Mouse (Mus musculus) spleen, postnatal 14 days (tissue): ENCODE measurements around the gene Mdm4.
"Not testable (repeated sequence)": the region's sequence is repeated elsewhere in the genome, so short reads cannot be mapped to it uniquely, and the experiment has no call there.

ENCODE experiments used
- DNase-seq, 2 experiments: peaks; one replicate each; pipeline ENCODE4 v3.0.0; 2021 to 2022; ENCODE audit warnings: low spot score in 2 of 2

The Mdm4 gene

GRCm38 (mm10) chr1:133053034-133053433 is 22.7 kb upstream of the Mdm4 start:
- peak in 1 of 2 experiments; percentile 44 for DNase-seq

- no peak for DNase-seq
Measured at GRCm38 (mm10) chr1:133051829-133052228, 21.5 kb upstream of the Mdm4 start.

- no peak for DNase-seq
Measured at GRCm38 (mm10) chr1:133050001-133050431, 19.7 kb upstream of the Mdm4 start.

- DNase-seq = no peak
Measured at GRCm38 (mm10) chr1:133048690-133049089, 18.3 kb upstream of the Mdm4 start.

- no peak for DNase-seq
Measured at GRCm38 (mm10) chr1:133047575-133047974, 17.2 kb upstream of the Mdm4 start.

GRCm38 (mm10) chr1:133046441-133046931 is 16.1 kb upstream of the Mdm4 start:
- DNase-seq = peak in 1 of 2 experiments; percentile 20

GRCm38 (mm10) chr1:133045861-133046440 is 15.6 kb upstream of the Mdm4 start:
- DNase-seq = peak; percentile 50 to 69

GRCm38 (mm10) chr1:133045011-133045860 is 14.9 kb upstream of the Mdm4 start, which contains the start of gene Pik3c2b:
Gene Pik3c2b, plus strand, starts transcription at chr1:133045667.
- DNase-seq = no peak

GRCm38 (mm10) chr1:133039505-133039949 is 9.2 kb upstream of the Mdm4 start:
- DNase-seq = peak in 1 of 2 experiments; percentile 45

- not testable (repeated sequence) for DNase-seq
Measured at GRCm38 (mm10) chr1:133034682-133035081, 4.3 kb upstream of the Mdm4 start.

- no peak for DNase-seq
Measured at GRCm38 (mm10) chr1:133034091-133034460, 3.7 kb upstream of the Mdm4 start.

GRCm38 (mm10) chr1:133033316-133034090 is 3.1 kb upstream of the Mdm4 start:
- DNase-seq = peak in 1 of 2 experiments; percentile 35

- no peak for DNase-seq
Measured at GRCm38 (mm10) chr1:133032981-133033315, 2.6 kb upstream of the Mdm4 start.

- no peak for DNase-seq
Measured at GRCm38 (mm10) chr1:133029744-133030143, 617 bp downstream of the Mdm4 start.

- DNase-seq = no peak
Measured at GRCm38 (mm10) chr1:133027980-133028379, 2.4 kb downstream of the Mdm4 start.

GRCm38 (mm10) chr1:133027126-133027525 is 3.2 kb downstream of the Mdm4 start:
- no peak for DNase-seq

- DNase-seq = not testable (repeated sequence)
Measured at GRCm38 (mm10) chr1:133025796-133026190, 4.6 kb downstream of the Mdm4 start.

GRCm38 (mm10) chr1:133025051-133025795 is 5.1 kb downstream of the Mdm4 start:
- peak; percentile 73 to 78 for DNase-seq

- no peak for DNase-seq
Measured at GRCm38 (mm10) chr1:133024426-133024825, 5.9 kb downstream of the Mdm4 start.

GRCm38 (mm10) chr1:133023723-133024122 is 6.6 kb downstream of the Mdm4 start:
- DNase-seq = not testable (repeated sequence)

GRCm38 (mm10) chr1:133021971-133022370 is 8.4 kb downstream of the Mdm4 start:
- not testable (repeated sequence) for DNase-seq
